Mouse (Mus musculus) megakaryocyte-erythroid progenitor cell, adult 5-6 weeks (primary cell): ENCODE data around the gene Sox6. TPM values are rescaled to one million over a fixed set of nuclear protein-coding genes. Genes with fewer than 3 reads are reported as not detected.
A peak's percentile ranks its signal among the peaks of the same experiment; 100 is the strongest.

Experiments used
- ATAC-seq: replicated peaks from 2 replicates; pipeline ENCODE4 v1.8.0; 2016; ENCODE audit warnings: mild to moderate bottlenecking, inconsistent platforms; ENCODE audit not compliant: severe bottlenecking, poor library complexity, low FRiP score, low TSS enrichment
- total RNA-seq, 2 experiments: library from RNA; stranded (forward) in 1 of 2; stranded (reverse) in 1 of 2; fragments of 200-1000, 215-1000 nt in 1 of 2; fragments of >200 nt in 1 of 2; fragmentation: Nextera tagmentation in 1 of 2; gene quantifications; 2 replicates each; pipeline ENCODE4 v1.2.3; 2014 to 2017

Sox6 gene
- total RNA-seq, 2 experiments from 2014 or later, result 10.2 to 18.2 TPM

GRCm38 (mm10) chr7:115903931-115904797, 134.4 kb downstream of the Sox6 start:
- ATAC-seq, result peak; percentile 94

- no peak for ATAC-seq
These were observed 135.2 kb downstream of the Sox6 start for GRCm38 (mm10) chr7:115903368-115903767.

- ATAC-seq, result peak; percentile 65
These were observed 142.8 kb downstream of the Sox6 start for GRCm38 (mm10) chr7:115895831-115896230.

GRCm38 (mm10) chr7:115895028-115895671, 143.4 kb downstream of the Sox6 start:
- peak; percentile 94 for ATAC-seq

GRCm38 (mm10) chr7:115891482-115891881, 147.1 kb downstream of the Sox6 start:
- ATAC-seq, result no peak

- ATAC-seq, result no peak
These were observed 148.7 kb downstream of the Sox6 start for GRCm38 (mm10) chr7:115889926-115890325.

- peak; percentile 66 for ATAC-seq
These were observed 150.0 kb downstream of the Sox6 start for GRCm38 (mm10) chr7:115888561-115888960.

GRCm38 (mm10) chr7:115888120-115888519, 150.5 kb downstream of the Sox6 start:
- ATAC-seq, result peak; percentile 56

- peak; percentile 62 for ATAC-seq
These were observed 165.7 kb downstream of the Sox6 start for GRCm38 (mm10) chr7:115872903-115873302.

GRCm38 (mm10) chr7:115868504-115868903, 170.1 kb downstream of the Sox6 start:
- no peak for ATAC-seq

- no peak for ATAC-seq
These were observed 170.9 kb downstream of the Sox6 start for GRCm38 (mm10) chr7:115867518-115868270.

- no peak for ATAC-seq
These were observed 171.7 kb downstream of the Sox6 start for GRCm38 (mm10) chr7:115866698-115867500.

- ATAC-seq, result peak; percentile 37; the same call in 1 of the 2 replicates
These were observed 172.5 kb downstream of the Sox6 start for GRCm38 (mm10) chr7:115865979-115866697.

- ATAC-seq, result no peak
These were observed 173.4 kb downstream of the Sox6 start for GRCm38 (mm10) chr7:115865231-115865630.

GRCm38 (mm10) chr7:115864411-115864810, 174.2 kb downstream of the Sox6 start:
- ATAC-seq, result no peak

- no peak for ATAC-seq
These were observed 178.8 kb downstream of the Sox6 start for GRCm38 (mm10) chr7:115859691-115860401.

- ATAC-seq, result no peak
These were observed 187.5 kb downstream of the Sox6 start for GRCm38 (mm10) chr7:115851131-115851530.

- ATAC-seq, result peak; percentile 84
These were observed 192.7 kb downstream of the Sox6 start for GRCm38 (mm10) chr7:115845791-115846366.
